In genomic region chr6:13652284-13652683, GRCm38 (mm10) we compare ENCODE assay signal across 25 mouse cellular contexts.
"Had no signal": no experiment of that assay in that cellular context is flagged by ENCODE, and none has a peak within 500 bp of the region (broad histone marks: within the 10 kb centered on the region; RNA-seq: fewer than 3 reads in every experiment).

No protein-coding gene starts in this region.

- DNase-seq: gastrocnemius, adult 2 months; gastrocnemius, postnatal 10 days; gastrocnemius, postnatal 25 days; heart, adult 18-20 months; heart, postnatal 14 days; heart, postnatal 36 days; kidney, adult 11 months; kidney, adult 2 months; kidney, adult 9 months; kidney, postnatal 14 days; kidney, postnatal 36 days; layer of hippocampus, adult 9-11 months; layer of hippocampus, postnatal 36 days; left cerebral cortex, postnatal 4 days had no signal

- H3K27me3 ChIP-seq: heart, embryonic 13.5 days; heart, embryonic 15.5 days; hindbrain, embryonic 13.5 days; hindbrain, embryonic 15.5 days; kidney, embryonic 15.5 days; limb, embryonic 13.5 days; limb, embryonic 15.5 days had no signal

- H3K9me3 ChIP-seq: heart, embryonic 15.5 days; hindbrain, embryonic 15.5 days; limb, embryonic 15.5 days had no signal

- ATAC-seq: hindbrain, postnatal 0 days; intestine, embryonic 16.5 days had no signal

- H3K4me1 ChIP-seq: heart, embryonic 13.5 days; heart, embryonic 15.5 days; hindbrain, embryonic 13.5 days; hindbrain, embryonic 15.5 days; kidney, embryonic 15.5 days; limb, embryonic 13.5 days; limb, embryonic 15.5 days had no signal

- H3K27ac ChIP-seq: gastrocnemius, adult 2 months; heart, embryonic 13.5 days; heart, embryonic 15.5 days; hindbrain, embryonic 13.5 days; hindbrain, embryonic 15.5 days; hindbrain, postnatal 0 days; kidney, embryonic 15.5 days; kidney, postnatal 0 days; limb, embryonic 13.5 days; limb, embryonic 15.5 days had no signal

- H3K4me2 ChIP-seq: heart, embryonic 11.5 days; heart, embryonic 13.5 days; heart, embryonic 15.5 days; hindbrain, embryonic 13.5 days; hindbrain, embryonic 15.5 days; kidney, embryonic 15.5 days; limb, embryonic 13.5 days; limb, embryonic 15.5 days had no signal

- H3K9ac ChIP-seq: heart, embryonic 13.5 days; heart, embryonic 15.5 days; hindbrain, embryonic 13.5 days; hindbrain, embryonic 15.5 days; kidney, embryonic 15.5 days; limb, embryonic 13.5 days; limb, embryonic 15.5 days had no signal

- H3K4me3 ChIP-seq: gastrocnemius, adult 2 months; heart, embryonic 13.5 days; heart, embryonic 15.5 days; hindbrain, embryonic 13.5 days; hindbrain, embryonic 15.5 days; kidney, embryonic 15.5 days; limb, embryonic 13.5 days; limb, embryonic 15.5 days had no signal
